Mouse (Mus musculus) MEL (cell line): ENCODE results near the gene Grn.

Source experiments
- MAX ChIP-seq: IDR thresholded peaks from 2 replicates; pipeline ENCODE4 v1.6.1; 2011; ENCODE audit warnings: low read length, improper control_type of control experiment
- SMC3 ChIP-seq: IDR thresholded peaks from 2 replicates; pipeline ENCODE4 v1.6.1; 2011; ENCODE audit warnings: low read depth, low read length, improper control_type of control experiment

DNA sequence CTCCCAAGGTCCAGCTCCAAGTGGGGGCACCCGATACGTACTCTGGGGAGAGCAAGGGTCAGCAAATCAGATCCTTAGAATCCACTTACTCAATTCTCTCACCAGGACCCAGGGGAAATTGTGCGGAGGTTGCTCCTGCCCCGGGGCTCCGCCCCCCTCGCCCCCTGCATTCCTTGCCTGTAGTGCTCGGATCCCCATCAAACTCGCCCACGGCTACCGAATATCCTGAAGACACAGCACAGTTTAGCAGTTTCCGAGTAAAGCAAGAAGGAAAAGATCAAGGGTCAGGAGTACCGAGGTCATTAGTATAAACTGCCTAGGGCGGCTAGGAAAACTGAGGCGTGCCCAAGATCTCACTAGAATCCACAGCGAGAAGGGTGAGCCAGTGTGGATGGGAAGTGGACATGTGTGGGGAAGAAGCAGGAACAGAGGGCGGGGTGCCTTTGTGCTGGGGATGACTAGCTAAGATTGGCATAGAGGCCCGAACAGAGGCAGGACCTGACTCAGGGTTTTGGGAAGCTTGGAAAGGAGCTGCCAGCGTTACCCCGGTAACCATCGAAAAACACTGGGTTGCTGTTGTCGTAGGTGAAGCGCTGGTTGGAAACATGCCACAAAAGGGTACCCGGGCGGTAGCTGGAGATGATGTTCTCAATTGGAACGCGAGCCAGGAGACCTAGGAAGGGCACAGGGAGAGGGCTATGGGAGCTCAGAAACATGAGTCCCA is 35.8 kb downstream of the Grn start:
- no peak for TF ChIP-seq MAX
- TF ChIP-seq SMC3, result no peak
